Mouse (Mus musculus): ENCODE measurements around the gene Cul3. TPM values are rescaled to one million over a fixed set of nuclear protein-coding genes. Genes with fewer than 3 reads are reported as not detected.

Cul3 gene
- total RNA-seq, 1 experiment from 2014 or later = 469 TPM

Other genes starting within 250 kb of the Cul3 start
- not detected in 2 replicates for gene Fam124b, start 122.0 kb downstream of the Cul3 start, total RNA-seq (2017)
- gene Gm45261, start 121.0 kb upstream of the Cul3 start, total RNA-seq (2017) = not detected in 2 replicates

All from common myeloid progenitor, adult 5-6 weeks (primary cell).